Mouse (Mus musculus) spleen, embryonic (tissue): Measurements from ENCODE around the gene Kcnj3.
"Not testable (repeated sequence)": the region's sequence is repeated elsewhere in the genome, so short reads cannot be mapped to it uniquely, and the experiment has no call there.

Experiments used
- CTCF ChIA-PET: fragments of 350-600 bp; sonication (Branson Sonifier 250); formaldehyde crosslinking; loops from one replicate; lab custom pipeline; 2022; lab: Charles Lee

The Kcnj3 gene

DNA sequence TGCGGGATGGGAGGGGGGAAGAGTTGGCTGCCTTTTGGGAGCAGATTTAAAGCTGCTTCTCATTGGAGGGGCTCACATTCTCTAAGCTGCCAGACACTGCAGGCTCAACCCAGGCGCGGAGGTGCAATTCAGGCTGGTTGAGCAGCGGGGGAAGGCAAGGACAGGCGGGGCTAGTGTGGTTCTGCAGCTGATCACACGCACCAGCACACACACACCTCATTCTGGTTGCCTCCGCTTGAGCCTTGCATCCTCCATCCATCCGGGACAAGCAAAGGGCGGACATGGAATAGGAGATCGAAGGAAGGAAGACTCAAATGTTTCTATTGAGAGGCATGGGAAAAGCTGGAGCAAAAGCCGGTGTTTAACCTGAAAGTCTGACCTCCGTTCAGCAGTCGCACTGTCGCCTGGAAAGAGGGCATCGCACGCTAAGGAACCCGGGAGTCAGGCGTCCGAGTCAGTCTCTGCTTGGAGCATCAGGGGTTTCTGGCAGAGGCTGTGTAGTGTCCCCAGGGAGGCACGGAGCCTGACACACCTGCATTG lies at the start of gene Kcnj3:
Gene Kcnj3 (plus strand): TSS at position 250 of the 540 bp plus-strand sequence.
- CTCF ChIA-PET, result no interaction called here

DNA sequence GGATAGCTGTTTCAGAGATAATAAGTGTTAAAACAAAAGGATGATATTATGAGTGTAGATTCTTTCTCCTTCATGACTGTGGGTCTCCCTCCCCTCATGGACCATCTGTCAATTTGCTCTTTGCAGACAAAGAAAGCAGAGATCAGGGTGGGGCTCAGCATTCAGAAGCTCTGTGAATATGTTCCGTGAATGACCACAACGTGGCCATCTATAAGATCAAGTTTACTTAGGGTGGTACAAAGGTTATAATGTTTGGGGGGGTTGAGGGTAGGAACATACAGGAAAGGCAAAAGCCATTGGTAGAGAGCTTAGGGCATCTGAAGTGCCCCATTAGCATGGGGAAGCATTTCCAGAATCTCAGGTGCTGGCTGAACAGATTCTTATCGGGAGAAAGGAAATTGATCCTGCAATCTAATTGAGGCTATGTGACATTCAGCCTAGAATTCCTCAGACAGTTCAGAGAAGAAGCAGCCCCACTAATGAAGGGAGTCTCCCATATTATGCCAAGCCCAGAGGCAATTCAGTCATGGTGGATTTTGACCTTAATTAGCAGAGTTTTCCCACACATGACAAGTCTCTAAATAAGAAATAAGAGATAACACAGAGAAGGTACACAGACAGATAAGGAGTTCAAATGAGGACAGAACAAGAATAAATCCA lies 45.3 kb upstream of the Kcnj3 start:
- CTCF ChIA-PET, result no interaction called here

DNA sequence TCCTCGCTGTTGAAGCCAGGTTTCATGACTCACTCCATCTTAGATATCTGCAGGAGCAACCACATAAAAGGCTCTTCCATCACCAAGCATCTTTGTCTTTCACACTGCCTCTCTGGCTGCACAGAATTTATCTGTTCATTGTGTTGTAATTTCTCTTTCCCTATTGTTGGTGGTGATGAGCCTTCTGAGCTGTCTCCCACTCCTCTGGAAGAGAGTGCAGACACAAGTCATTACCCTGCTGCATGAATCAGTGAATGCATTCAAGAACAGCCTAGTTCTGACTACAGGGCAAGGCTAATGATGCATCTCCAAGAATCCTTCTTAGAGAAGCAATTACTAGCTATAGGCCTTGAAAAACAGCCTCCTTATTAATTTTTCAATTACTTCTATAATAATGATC lies 30.5 kb upstream of the Kcnj3 start:
- CTCF ChIA-PET, result no interaction called here

GRCm38 (mm10) chr2:55427633-55428032 lies 8.1 kb upstream of the Kcnj3 start:
- CTCF ChIA-PET, result no interaction called here

- CTCF ChIA-PET, result no interaction called here
Measured at GRCm38 (mm10) chr2:55432104-55432503, 3.7 kb upstream of the Kcnj3 start.

GRCm38 (mm10) chr2:55436261-55437006 lies 664 bp downstream of the Kcnj3 start:
- CTCF ChIA-PET, result no interaction called here

DNA sequence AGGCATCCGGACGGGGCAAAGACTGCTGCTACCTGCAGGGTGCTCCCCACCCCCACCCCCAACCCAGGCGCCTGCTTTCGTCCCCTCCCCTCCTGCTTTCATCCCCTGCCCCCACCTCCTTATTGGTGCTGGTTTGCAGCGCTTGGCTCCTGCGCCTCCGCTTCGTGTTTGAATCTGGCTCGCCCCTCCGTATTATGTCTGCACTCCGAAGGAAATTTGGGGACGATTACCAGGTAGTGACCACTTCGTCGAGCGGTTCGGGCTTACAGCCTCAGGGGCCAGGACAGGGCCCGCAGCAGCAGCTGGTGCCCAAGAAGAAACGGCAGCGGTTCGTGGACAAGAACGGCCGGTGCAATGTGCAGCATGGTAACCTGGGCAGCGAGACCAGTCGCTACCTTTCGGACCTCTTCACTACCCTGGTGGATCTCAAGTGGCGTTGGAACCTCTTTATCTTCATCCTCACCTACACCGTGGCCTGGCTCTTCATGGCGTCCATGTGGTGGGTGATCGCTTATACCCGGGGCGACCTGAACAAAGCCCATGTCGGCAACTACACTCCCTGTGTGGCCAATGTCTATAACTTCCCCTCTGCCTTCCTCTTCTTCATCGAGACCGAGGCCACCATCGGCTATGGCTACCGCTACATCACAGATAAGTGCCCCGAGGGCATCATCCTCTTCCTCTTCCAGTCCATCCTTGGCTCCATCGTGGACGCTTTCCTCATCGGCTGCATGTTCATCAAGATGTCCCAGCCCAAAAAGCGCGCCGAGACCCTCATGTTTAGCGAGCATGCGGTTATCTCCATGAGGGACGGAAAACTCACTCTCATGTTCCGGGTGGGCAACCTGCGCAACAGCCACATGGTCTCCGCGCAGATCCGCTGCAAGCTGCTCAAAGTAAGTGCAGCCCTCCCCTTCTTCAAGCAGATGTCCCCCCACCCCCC lies 1.5 kb downstream of the Kcnj3 start:
- CTCF ChIA-PET, result no interaction called here

- CTCF ChIA-PET, result no interaction called here
Measured at GRCm38 (mm10) chr2:55437977-55438376, 2.2 kb downstream of the Kcnj3 start.

DNA sequence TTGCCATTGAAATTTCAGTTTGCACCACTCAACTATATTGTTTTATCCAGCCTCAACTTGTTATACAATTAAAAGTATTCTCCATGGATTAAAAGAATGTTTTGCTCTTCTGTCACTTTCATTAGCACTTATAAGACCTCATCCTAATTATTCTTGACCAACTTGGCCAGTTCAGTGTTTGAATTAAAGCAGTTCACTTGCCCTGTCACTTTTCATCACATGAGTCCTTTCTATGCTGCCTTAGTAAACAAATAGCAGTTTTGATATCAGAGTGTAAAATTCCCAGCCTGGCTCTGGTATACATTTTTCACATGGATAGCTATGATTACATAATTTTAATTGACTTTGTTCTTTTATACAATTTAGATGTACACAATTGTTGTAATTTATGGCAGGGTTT lies 3.4 kb downstream of the Kcnj3 start:
- CTCF ChIA-PET, result no interaction called here

DNA sequence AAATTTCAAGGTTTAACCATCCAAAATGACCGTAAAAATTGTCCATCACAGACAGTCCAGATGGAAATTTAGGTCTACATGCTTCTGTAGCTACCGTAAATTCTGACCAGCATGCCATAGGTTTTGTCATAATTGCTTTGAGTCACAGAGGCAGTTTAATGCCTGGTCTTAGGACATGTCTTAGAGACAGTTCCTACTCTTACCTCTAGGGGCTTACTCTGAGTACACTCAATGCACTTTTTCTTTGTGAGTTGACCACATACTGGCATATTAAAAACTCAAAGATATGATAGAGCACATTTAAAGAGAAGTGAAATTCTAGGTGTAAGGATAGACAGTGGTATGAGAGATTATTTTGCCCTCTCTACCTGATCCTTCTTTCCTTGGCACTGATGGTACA lies 6.2 kb downstream of the Kcnj3 start:
- CTCF ChIA-PET, result no interaction called here

DNA sequence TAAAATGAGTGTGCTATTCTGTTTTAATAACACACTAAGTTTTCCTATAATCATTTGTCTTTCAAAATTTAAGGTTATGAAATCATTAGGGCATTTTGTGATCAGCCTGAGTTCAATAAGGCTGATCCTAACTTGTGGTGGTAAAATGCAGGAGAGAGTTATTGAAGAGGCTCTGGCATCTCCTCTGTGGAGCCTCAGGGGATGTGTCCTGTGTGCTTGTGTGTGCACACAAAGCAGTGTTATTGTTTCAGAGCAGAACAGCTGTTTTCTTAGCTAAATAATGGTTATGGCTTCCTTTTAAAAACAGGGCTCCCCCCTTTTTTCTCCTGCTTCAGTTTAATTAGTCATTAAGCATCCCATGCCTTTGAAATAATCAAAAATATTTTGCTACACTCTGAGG lies 11.5 kb downstream of the Kcnj3 start:
- CTCF ChIA-PET, result no interaction called here

GRCm38 (mm10) chr2:55450774-55451173 lies 15.0 kb downstream of the Kcnj3 start:
- CTCF ChIA-PET, result no interaction called here

- CTCF ChIA-PET, result no interaction called here
Measured at GRCm38 (mm10) chr2:55459195-55459594, 23.4 kb downstream of the Kcnj3 start.

DNA sequence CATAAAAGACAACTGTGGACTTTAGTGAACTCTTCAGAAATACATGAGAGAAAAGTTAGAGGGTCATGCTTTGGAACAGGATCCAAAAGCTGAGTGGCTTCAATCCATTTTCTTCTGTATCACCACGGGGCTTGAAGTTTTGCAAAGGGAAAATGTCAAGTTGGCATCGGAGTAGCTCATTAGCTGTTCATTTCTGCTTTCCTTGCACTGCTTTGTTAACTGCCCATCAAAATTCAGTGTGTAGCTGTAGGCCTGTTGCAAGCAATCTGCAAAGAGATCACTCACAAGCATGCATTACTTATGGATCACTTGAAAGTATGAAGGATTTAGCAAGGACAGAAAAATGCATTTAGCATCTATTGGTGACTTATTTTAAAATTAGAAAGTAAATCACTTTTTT lies 33.4 kb downstream of the Kcnj3 start:
- CTCF ChIA-PET, result no interaction called here

DNA sequence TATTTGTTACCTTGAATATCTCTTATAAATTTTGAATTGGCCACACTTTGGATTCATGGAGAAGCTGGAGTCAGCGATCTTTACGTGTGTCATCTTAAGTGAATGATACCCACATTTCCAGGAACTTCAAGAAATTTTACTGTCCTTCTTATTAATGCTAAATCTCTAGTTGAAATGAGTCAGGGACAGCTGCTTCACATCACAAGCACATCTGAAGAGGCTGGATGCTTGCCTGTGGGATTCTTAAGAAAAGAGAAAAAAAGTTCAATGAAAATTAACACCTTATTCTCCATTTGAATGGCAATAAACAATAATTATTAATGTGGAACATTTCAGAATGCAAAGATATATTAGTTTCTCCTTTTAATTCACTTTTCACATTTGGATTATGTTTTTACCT lies 34.2 kb downstream of the Kcnj3 start:
- CTCF ChIA-PET, result no interaction called here

DNA sequence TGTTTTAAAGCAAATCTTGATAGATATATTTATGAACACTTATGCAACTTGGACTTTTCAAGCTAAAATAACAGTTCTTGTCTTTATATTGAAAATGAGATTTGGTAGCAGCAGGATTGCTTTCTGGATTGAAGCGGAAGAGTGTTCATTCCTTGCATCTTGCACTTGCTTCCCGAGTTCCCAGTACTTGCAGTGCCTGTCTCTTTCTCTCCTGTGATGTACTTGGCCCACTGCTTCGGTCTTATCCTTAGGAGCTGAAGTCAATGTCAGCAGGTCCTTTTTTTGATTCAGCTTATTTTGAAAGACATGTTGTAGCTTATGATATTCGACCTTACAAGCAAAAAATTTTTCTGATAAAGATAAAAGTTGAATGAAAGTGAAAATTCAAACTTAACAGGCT lies 43.7 kb downstream of the Kcnj3 start:
- CTCF ChIA-PET, result no interaction called here

DNA sequence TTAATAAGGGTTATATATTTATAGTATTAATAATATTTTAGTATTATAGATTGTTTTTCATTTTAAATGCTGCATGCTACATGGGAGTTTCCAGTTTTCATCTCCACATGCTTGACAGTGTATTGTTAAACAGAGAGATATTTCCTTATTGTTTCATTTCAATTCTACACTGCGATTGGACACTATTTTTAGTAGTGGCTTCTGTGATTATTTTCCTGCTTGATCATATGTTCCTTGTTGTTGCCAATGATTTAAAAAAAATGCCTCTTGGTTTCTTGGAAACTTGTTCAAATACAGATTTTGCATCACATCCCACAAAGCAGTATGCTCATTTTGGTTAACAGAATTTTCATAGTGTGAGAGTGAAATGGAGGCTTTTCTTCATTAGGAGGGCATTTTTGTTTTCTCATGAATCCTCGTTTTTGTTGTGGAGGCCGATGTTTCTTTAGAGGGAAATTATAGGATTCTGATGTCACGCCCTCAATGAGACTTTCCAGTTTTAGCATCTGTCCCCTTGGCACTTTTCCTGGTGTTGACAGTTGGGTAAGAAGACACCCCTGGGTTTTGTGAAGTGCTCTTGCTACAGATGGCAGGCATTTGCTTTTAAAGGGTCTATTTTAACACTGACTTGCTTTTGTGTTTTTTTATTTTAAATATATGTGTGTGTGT lies 44.3 kb downstream of the Kcnj3 start:
- CTCF ChIA-PET, result no interaction called here

DNA sequence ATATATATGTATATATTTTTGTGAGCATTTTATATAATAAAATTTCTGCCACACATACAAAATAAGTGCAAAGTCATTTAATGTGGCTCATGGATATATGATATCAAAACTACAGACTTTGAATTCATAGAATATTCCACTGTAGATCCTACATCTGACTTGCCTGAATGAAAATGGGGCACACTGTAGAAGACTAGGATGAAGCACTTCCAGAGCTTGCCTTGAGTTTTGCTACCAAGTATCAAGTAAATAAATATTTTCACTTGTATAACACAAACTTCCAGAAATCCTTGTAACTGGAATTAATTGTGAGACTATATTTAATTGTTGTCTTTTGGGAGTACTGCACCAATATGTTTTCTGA lies 44.8 kb downstream of the Kcnj3 start:
- CTCF ChIA-PET, result no interaction called here

DNA sequence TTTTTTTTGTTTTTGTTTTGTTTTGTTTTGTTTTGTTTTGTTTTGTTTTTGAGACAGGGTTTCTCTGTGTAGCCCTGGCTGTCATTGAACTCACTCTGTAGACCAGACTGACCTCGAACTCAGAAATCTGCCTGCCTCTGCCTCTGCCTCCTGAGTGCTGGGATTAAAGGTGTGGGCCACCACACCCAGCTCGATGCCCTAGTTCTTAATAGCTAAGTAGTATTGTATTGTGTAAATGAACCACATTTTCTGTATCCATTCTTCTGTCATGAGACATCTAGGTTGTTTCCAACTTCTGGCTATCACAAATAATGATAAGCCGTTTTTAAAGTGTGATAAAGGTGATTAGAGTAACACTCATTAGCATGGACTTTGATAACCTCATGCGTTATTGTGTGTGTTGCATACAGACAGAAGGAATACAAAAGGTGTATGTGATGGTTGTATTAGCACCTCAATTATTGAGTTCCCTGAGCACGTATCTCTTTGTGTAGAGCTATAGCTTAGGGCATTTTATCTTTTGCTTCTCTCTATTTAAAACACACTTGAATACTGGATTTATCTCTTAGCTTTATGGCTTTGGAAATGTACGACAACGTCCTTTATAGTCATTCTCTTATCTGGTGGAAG lies 49.8 kb downstream of the Kcnj3 start:
- CTCF ChIA-PET, result not testable (repeated sequence)

- CTCF ChIA-PET, result no interaction called here
Measured at GRCm38 (mm10) chr2:55503390-55504176, 67.8 kb downstream of the Kcnj3 start.
